Mouse (Mus musculus) heart, postnatal 4 days (tissue): ENCODE measurements around the gene Ppp1r12b. TPM values are rescaled to one million over a fixed set of nuclear protein-coding genes. Genes with fewer than 3 reads are reported as not detected.

Experiments used
- DNase-seq: peaks from one replicate; pipeline ENCODE4 v3.0.0; 2021
- total RNA-seq, 2 experiments: library from RNA; stranded (reverse); gene quantifications; 2 replicates each; pipeline ENCODE4 v1.2.3; 2021

The Ppp1r12b gene
- total RNA-seq, 2 experiments from 2014 or later, result 118 to 124 TPM

DNA sequence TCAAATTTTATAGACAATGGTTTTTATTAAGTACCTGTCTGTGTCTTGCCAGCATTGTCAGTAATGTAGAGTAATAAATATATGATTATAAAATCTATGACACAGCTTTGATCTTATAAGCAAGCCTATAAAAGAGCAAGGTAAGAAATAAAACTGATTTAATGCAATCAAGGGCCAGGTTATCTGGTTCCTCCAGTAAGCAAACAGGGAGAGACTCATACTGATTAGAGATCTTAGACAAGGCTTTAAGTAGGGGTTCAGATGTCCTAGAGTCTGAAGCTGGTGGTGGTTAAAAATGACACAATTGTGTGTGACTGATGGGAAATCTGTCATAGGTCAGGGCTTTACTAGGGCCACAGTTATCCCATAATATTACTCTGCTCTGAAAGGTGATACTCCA lies 164.3 kb downstream of the Ppp1r12b start:
- DNase-seq, result no peak

DNA sequence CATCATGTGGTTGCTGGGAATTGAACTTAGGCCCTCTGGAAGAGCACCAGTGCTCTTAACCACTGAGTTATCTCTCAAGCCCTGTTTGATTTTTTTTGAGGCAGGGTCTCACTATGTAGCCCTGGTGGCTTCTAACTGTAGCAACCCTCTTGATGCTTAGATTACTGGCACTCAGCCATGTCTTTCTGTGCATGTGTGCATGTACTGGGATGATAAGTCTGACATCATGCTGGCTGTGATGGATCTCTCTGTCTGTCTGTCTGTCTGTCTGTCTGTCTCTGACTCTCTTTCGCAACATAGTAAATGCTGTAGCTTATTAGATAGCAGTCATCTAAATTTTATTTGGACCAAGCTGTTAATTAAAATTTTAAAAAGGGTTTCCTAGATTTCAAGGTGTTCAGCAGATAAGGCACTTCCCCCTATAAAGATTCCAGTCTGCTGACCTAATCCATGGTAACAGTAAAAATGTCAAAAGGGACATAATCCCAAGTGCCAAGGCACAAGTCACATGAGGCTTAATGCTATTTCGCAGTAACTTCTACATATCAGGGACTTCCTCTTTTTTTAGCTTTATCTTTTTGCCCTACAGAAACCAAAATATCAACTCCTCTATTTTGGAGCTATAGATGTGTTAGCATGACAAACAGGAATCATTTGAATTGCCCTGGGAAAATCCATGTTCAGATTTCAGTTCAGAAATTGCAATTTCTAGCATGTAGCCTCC lies 164.9 kb downstream of the Ppp1r12b start:
- no peak for DNase-seq

DNA sequence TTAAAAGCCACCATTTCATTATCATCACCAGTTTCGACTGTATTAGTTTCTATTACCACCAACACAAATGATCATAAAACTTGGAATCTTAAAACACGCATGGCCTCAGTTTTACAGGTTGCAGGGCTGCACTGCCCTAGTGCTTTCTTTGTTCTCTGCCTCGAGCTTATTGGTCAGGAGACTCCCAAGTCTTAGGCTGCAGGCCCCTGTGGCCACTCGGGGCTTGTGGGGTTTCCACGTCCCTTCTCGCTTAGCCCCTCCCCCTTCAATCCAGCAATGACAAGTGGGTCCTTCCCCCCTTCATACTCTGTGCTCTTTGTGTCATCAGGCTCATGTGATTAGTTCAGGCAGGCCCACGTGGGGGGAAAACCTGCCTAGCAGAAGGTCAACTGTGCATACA lies 167.6 kb downstream of the Ppp1r12b start:
- DNase-seq, result no peak

DNA sequence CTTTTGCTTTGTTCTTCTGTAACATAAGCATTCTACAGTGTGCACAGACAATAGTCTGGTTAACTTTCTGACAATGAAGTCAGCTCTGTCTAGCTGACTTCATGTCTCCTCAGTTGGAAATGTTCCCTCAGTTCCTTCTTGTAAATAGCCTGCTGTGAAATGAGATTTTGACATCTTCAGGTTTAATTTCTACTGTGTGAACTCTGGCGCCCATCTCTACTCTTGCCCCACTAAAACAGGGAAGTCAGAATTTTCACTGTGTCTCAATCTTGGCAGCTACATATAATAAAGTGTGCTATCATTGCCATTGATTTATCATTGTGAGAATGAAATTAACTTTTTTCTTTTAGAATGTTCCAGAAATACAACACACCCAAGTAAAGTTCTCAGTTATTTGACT lies 170.8 kb downstream of the Ppp1r12b start:
- no peak for DNase-seq

DNA sequence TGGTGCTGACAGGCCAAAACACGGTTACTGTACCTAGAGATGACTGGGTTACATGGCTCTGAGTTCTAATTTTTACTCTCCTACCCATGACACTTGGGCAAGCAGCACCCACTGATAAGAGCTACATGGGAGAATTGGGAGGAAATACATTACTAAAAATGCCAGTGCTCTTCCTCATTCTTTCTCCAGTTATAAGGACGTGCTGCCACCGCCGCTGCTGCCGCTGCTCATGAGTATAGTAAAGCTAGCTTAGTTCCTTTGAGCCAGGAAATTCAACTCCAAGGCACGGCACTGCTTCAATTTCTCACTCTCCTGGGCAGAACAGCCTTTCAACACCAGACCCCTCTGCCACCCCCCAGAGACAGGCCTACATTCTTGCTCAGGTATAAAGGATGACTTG lies 171.3 kb downstream of the Ppp1r12b start:
- no peak for DNase-seq

DNA sequence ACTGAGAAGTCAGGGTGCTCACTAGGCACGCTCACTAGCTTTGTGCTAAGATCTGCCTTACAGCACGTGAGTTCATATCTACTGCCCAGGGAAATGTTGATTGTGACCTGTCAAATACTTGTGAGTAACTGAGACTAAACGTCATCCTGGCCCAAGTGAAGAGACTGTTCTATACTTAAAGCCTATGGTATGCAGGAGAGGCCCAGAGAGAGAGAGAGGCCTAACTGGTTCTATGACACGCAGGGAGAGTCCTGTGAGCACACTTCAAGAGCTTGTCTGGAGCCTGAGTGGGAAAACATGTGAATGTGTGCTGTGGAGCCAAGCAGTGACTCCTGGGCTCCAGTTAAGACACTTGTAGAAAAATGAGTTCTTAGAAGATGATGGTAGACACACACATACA lies 171.8 kb downstream of the Ppp1r12b start:
- DNase-seq, result no peak

DNA sequence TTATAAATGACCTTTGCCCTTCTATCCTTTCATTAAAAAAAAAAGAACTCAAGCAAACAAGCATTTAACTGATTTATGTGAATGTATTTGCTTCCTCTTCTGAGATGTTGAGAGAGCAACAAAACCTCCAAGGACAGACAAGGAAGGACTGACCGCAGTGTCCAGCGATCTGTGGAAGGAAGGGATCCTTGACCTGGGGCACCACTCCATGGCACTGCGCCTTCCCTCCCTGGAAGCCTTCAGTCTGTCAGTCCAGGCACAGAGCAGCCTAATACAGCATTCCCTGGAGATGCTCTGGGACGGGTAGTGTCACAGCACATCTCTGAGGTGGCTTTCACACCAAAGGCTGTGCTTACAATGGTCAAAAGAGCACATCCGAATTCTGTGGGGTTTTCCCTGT lies 172.9 kb downstream of the Ppp1r12b start:
- DNase-seq, result no peak

DNA sequence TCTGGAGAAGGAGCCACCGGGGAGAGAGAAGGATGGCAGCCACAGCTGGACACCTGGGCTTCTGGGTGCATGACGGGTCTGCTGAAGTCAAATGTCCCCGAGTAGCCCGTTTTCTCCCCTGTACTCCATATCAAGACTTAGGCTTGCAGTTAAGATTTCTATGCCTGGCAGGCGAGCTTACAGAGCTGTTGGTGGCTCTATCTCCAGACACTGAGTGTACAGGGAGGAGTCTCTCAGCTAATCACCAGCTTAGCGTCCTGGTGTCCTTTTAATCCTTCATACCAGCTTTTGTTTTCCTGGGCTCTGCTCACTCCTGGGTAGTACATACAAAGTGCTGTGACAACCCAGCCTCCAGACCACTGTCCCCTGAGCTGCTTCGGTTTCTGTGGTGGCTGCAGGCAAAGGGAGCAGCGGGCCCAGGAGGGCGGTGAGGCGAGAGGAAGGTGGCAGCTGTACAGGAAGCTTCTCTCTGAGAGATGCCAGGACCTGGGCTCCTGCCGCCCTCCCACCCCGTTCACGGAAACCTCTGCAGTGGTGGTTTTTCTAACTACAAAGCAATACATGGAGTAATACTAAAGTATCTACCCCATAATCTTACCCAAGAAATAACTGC lies 177.7 kb downstream of the Ppp1r12b start:
- DNase-seq, result no peak

DNA sequence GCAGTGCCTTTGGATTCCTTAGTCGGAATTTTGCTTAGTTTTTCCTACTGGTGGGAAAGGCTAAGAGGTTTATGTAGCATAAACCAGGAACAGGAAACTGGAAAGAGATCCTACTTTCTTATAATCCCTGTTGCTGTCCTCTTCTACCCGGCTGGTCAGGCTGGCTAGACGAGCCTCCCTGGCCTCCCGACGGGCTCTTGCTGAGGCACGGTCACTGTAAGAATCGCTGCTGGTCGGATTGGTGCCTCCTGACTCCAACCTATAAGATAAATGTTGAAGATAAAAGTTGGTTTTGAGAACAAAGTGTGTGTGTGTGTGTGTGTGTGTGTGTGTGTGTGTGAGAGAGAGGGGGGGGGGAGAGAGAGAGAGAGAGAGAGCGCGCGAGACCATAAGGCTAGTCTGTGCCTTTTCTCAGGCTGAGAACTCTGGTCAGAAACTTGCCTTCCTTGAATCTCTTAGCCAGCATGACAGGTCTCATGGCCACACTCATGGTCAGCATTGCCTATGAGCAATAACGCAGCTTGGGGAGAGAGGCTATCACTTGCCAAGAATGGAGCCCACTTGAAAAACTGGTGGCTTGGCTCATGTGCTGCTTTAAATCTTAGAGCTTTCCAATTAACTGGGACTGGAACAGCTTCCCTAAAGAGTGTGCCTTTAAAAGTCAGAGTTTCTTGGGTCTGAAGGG lies 178.4 kb downstream of the Ppp1r12b start:
- DNase-seq, result no peak

DNA sequence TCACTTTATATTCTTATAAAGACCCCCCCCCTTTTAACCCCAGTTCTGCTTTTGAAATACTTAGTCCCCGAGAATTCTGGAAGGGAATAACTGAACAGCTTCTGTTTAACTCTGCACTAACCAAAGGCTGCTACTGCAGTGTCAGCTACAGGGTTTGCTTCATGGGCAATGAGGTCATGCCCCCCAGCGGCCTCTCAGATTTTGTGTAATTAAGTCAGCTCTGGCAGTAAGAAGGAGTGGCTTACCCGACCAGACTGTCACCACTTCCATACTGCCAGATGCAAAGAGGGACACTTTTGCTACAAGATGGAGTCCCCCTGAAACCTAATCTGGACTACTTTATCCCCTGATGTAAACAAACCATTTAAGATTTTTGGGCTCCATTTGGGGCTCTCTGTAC lies 180.1 kb downstream of the Ppp1r12b start:
- no peak for DNase-seq

DNA sequence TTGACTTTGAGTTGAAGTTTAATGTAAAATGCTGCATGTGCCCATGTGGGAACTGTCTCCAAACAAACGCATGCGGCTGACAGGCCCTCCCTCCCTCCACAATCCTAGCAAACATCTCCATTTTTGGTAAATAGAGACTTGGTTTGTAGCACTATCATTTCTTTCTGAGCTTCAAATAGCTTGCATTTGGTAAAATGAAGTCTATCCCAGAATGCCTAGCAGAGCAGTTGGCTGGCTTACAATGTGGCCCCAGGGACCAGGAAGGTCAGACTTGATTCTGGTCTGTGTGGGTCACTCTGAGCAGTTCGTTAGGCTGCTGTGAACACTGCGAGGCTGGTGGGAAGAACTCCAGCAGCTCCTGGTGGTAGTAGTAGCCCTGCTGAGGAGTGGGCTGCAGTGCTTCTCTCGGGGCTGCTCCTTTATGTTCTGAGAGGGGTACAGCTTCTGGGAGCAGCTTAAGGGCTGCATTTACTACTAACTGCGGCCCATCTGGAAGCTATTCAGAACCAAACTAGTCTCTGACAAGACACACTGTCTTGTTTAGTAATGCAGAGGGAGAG lies 180.9 kb downstream of the Ppp1r12b start:
- no peak for DNase-seq

DNA sequence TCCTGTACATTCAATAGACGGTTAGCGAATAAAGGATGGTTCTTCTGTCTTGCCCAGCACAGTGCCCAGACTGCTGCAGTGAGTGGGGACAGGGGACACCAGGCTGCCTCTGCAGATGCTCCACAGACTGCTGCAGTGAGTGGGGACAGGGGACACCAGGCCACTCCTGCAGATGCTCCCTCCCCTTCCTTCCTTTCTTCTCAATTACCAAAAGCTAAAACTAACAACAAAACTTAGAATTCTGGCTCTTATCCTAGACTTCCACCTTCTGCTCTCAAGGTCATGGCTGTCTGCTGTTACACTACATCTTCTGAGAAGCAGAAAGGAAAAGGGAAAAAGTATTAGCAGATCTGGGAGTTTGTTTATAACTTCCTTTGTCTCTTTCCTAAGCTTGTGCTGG lies 181.5 kb downstream of the Ppp1r12b start:
- DNase-seq, result no peak

DNA sequence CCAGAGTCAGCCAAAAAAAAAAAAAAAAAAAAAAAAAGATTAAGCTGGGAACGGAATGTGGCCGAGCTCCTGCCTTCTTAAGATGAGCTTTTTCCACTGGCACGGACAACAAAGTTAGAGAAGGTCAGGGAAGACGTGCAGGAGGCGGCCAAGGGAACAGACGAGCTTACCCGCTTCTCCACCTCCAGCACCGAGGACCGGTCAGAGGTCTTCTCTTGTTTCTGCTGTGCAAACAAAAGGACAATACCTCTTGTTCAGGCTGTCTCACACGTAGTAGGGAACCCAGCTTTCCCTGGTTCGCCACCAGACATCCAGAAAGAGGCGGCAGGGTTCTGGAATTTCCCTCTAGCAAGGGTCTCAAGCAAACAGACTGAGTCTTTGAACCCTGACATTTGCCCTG lies 182.5 kb downstream of the Ppp1r12b start:
- DNase-seq, result no peak

DNA sequence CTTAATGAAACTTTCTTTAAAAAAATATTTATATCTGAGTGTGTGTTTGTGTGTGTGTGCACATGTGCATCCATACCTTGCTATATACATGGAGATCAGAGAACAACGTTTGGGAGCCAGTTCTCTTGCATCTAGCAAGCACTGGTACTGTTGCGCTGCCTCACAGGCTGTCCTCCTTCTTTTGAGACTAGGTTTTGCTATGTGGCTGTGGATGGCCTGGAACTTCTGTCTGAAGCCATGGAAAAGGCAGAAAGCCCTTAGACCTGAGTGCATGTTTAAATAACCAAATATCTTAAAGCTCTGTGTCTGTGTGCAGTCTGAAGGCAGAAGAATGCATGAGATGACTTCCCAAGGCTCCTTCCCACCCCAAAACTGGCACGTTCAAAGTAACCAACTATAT lies 182.9 kb downstream of the Ppp1r12b start:
- no peak for DNase-seq

DNA sequence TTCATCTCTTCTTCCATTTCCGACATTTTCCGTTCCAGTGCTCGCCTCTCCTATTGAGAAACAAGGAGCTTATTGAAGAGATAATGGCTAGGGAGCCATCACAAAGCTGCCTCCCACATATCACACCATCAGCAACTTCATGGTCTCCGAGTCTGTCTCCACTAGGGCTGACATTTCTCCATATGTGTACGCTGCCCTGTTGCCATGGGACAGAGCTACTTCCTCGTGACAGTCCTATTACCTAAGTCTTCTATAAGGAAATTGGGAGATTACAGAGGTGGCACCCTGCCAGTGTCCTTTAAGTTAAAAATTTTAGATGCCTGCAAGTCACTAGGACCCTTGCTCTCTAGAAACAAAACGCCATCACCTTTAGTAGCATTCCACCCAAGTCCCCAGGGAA lies 183.7 kb downstream of the Ppp1r12b start:
- DNase-seq, result no peak

DNA sequence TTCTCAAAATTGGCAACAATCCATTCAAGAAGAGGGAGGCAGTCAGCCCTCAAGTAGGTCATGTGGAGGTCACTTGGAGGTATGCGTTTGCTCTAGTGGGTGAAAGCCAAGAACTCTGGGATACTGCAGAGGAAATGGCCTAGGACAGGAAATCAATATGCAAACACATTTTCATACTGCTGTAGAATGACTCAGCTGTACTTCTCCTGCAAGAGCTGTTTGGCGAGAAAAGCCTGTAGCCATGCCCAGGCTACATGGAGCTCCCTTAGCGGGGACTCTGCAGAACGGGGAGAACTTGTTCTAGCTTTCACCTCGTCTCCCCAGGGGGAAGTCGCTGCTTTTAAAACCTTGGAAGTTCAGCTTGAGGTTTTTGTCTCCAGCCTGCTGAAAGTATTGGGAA lies 184.4 kb downstream of the Ppp1r12b start:
- no peak for DNase-seq

DNA sequence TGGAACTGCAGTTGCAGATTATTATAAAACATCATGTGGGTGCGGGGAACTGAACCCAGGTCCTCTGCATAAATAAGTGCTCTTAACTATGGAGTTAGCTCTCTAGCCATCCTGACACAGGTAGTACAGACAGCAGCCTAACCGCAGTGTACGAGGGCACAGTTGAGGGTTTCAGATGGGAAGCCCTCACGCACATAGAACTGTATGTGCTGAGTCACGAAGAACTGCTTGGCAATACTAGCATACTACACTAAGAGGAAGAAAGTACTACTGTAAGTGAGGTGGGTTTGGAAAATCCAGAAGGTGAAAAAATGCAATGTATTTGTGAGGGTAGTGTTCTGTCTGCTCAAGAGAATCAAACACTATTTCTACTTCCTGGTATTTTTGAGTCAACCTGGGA lies 185.4 kb downstream of the Ppp1r12b start:
- DNase-seq, result no peak

DNA sequence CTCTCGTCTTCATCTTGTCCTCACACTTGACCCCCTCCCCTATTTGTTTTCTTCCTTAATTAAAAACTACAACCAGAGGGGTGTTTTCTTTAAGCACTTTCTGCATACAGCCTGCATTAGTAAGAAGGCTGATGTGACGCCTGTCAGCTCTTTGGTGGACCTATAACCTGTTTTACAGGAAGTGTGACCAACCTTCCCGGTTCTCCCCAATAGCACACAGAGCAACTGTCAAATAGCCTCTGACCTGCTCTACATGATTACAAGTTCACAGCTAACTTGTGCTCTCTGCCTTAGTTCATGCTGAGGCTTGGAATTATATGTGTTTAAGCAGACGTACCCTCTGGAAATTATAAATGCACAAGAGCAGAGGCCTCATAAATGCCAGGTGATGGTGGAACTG lies 189.3 kb downstream of the Ppp1r12b start:
- no peak for DNase-seq

DNA sequence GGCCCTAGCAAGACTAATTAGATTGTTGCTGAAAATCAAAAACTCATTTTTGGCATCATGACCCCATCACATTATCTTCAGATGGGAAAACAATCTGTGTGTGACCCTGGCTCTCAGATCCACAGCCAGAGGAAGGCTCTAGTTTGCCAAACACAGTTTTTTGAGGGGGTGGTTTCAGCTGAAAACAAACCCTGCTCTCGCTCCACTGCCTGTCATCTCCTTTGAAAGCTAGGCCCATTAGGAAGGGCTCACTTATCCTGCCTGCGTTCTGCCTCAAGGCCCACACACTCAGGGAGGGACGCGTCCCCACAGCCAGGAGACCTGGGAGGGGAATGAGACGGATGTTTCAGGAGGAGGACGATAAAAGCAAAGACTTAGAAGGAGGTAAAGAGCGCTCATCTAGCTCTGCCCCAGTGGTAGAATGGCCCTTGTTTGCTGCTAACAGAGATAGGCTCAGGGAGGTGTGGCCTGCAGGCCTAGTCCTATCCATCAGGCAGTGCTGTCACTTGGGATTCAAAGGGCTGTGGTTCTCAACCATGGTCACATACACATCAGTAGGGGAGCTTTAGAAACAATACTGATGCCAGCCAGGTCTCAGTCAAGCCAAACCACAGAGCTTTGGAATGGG lies 190.8 kb downstream of the Ppp1r12b start:
- no peak for DNase-seq

DNA sequence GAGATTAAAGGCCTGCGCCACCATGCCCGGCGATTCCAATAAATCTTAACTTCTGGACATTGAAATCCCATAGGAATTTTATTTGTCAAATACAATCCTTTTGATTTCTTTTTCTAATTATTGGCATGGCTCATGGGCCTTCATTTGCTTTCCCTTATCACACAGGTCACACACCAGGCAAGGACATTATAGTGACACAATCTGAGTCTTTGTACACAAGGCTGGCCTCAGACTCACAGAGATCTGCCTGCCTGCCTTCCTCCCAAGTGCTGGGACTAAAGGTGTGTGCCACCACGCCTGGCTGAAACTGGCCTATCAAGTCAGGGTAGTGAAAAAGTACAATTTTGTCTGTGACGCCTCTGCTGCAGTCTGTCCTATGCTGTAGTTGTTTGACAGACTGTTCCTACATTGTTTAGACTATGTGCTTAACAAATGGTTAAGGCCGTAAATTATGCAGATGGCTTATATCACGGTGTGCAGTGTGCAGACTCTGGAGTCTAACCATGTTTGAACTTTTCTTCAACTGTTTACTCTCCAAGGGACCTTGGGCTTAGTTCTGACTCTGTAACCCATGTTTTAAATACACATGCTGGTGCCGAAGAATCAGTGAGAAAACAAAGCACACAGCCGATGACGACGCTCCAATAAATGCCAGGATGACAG lies 191.8 kb downstream of the Ppp1r12b start:
- no peak for DNase-seq

DNA sequence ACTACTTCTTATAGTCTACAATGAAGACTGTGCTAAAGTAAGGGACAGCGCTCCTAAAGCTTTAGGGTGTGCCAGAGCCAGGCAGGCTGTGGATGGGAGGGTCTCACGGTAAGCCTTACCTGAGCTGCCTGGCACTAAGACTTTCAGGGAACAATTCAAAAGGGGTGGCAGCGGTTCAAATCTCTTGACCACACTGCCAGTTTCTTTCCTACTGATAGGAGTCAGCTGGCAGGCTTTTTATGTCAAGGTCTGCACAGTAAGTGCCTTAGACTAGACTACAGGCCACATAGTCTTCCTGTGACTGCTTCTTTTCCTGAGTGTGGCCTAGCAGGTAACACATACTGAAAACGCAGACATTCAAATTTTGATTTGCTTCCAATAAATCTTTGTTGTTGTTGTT lies 192.5 kb downstream of the Ppp1r12b start:
- DNase-seq, result no peak

DNA sequence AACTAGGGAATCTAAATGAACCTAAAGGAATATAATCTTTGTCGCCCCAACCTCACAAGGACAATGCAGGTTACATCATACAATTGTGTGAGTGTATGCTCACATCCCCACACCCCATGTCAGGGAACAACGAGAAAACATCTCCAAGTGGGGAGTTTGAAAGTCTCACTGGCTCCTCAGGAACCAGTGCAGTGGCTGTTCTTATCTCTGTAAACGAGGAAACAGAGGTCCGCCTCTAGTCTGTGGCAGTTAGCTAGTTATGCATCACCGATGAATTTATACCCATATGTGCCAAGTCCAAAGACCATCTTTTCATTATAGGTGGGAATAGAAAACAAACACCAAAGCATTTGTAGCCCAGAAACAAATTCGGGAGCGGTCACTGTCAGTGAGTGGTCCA lies 194.2 kb downstream of the Ppp1r12b start:
- no peak for DNase-seq

DNA sequence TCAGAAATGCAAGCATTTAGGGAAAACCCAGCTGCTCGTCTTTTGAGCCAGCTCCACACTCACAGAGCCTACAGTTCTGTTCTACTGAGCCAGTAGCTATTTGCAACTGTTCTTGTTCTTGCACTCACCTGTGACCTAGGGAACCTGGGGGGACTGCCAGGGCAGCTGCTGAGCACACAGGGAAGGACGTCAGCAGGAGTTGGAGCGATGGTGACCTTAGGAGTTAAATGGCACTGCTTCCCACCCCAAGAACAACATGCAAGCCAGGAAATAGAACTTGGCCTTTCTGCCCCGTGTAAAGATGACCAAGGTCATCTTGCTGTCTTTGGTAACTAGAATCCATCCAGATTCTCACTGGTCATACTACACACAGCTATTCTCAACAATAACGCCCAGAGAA lies 195.1 kb downstream of the Ppp1r12b start:
- DNase-seq, result no peak
